Mouse (Mus musculus): ENCODE data around the gene Olfr49.
"Not testable (repeated sequence)": the region's sequence is repeated elsewhere in the genome, so short reads cannot be mapped to it uniquely, and the experiment has no call there.

Gene Olfr49

GRCm38 (mm10) chr14:54231176-54231956, 53.4 kb downstream of the Olfr49 start:
- DNase-seq (ENCODE audit: low spot score in 2 of 2): no peak

GRCm38 (mm10) chr14:54230638-54231150, 54.0 kb downstream of the Olfr49 start:
- no peak for DNase-seq (ENCODE audit: low spot score in 2 of 2)

- not testable (repeated sequence) for DNase-seq (ENCODE audit: low spot score in 2 of 2)
These were observed 54.9 kb downstream of the Olfr49 start for GRCm38 (mm10) chr14:54229849-54230248.

GRCm38 (mm10) chr14:54228933-54229713, 55.6 kb downstream of the Olfr49 start:
- DNase-seq (ENCODE audit: low spot score in 2 of 2): no peak

- no peak for DNase-seq (ENCODE audit: low spot score in 2 of 2)
These were observed 56.2 kb downstream of the Olfr49 start for GRCm38 (mm10) chr14:54228501-54228900.
